Mouse (Mus musculus) forebrain, embryonic 11.5 days (tissue): ENCODE measurements at regions not wholly inside any gene's neighbourhood (a gene's known extent, or its start where the extent isn't known, plus 50 kb on each side); places are given as distances from the start of the nearest gene placed in this dataset.
A peak's percentile ranks its signal among the peaks of the same experiment; 100 is the strongest.

Experiments used
- ATAC-seq: fragments of 200-750 bp; cut with Nextera tagmentation; replicated peaks from 2 replicates; pipeline ENCODE4 v1.8.0; 2017; ENCODE audit warnings: moderate TSS enrichment; ENCODE audit not compliant: low FRiP score
- DNase-seq: peaks from one replicate; pipeline ENCODE4 v3.0.0-alpha.2; 2017; ENCODE audit warnings: low spot score
- H3K27ac ChIP-seq: fragments of 300-500 bp; sonication (generic); 2 replicates; pipeline ENCODE4 v1.5.1; 2014; ENCODE audit warnings: low read depth, low read length
- H3K27me3 ChIP-seq: fragments of 300-500 bp; sonication (generic); 2 replicates; pipeline ENCODE4 v1.6.1; 2014; ENCODE audit warnings: mild to moderate bottlenecking, low read length, mixed read lengths; ENCODE audit not compliant: control insufficient read depth, insufficient read depth
- H3K36me3 ChIP-seq: fragments of 300-500 bp; sonication (generic); 2 replicates; pipeline ENCODE4 v1.6.1; 2014; ENCODE audit warnings: mild to moderate bottlenecking, low read length, moderate library complexity, mixed read lengths; ENCODE audit not compliant: control insufficient read depth, insufficient read depth
- H3K4me1 ChIP-seq: fragments of 300-500 bp; sonication (generic); replicated peaks from 2 replicates; pipeline ENCODE4 v1.6.1; 2014; ENCODE audit warnings: low read length, mixed read lengths; ENCODE audit not compliant: control insufficient read depth, insufficient read depth
- H3K4me2 ChIP-seq: fragments of 300-500 bp; sonication (generic); 2 replicates; pipeline ENCODE4 v1.6.1; 2014; ENCODE audit warnings: low read depth, mild to moderate bottlenecking, low read length, moderate library complexity, mixed read lengths; ENCODE audit not compliant: severe bottlenecking
- H3K4me3 ChIP-seq: fragments of 300-500 bp; sonication (generic); 2 replicates; pipeline ENCODE4 v1.5.1; 2014; ENCODE audit warnings: low read depth, low read length
- H3K9ac ChIP-seq: fragments of 300-500 bp; sonication (generic); 2 replicates; pipeline ENCODE4 v1.6.1; 2014; ENCODE audit warnings: low read length
- H3K9me3 ChIP-seq: fragments of 300-500 bp; sonication (generic); 2 replicates; pipeline ENCODE4 v1.6.1; 2016; ENCODE audit warnings: low read length, mixed read lengths; ENCODE audit not compliant: control insufficient read depth
- WGBS: fragments of 180-500 bp; shearing (Covaris S2); extraction: QIAGEN DNeasy Blood & Tissue Kit; methylation state at CpG from one replicate; pipeline ENCODE4 v1.1.7; 2014; 5-methylcytosine and 5-hydroxymethylcytosine counted together

GRCm38 (mm10) chr17:84085721-84086120, 102.0 kb downstream of the Zfp36l2 start:
- WGBS, result 33% methylated on average over 7 of the region's 7 CpGs
- Histone ChIP-seq H3K9ac (peak overlapping the region; percentile 20; the same call in 1 of the 2 replicates), H3K9me3 (no peaks in the 10 kb centered on the region), H3K4me2 (no peak overlapping the region), H3K27ac (no peak overlapping the region), H3K4me3 (no peak overlapping the region), H3K27me3 (no peaks in the 10 kb centered on the region), H3K36me3 (no peaks in the 10 kb centered on the region), H3K4me1 (peaks cover 9% of the 10 kb centered on the region; the same call in 1 of the 2 replicates)
- no peak for ATAC-seq
- DNase-seq, result no peak

- no peak for ATAC-seq
- H3K4me2 ChIP-seq, result no peak overlapping the region
- H3K4me3 ChIP-seq, result no peak overlapping the region
- 86% methylated on average over 10 of the region's 10 CpGs for WGBS
- H3K27ac ChIP-seq, result no peak overlapping the region
- H3K4me1 ChIP-seq, result peaks cover 9% of the 10 kb centered on the region; the same call in 1 of the 2 replicates
- H3K9ac ChIP-seq, result no peak overlapping the region
- no peaks in the 10 kb centered on the region for H3K36me3 ChIP-seq
- no peaks in the 10 kb centered on the region for H3K9me3 ChIP-seq
- no peaks in the 10 kb centered on the region for H3K27me3 ChIP-seq
- DNase-seq, result no peak
Measured at GRCm38 (mm10) chr17:84085232-84085631, 102.5 kb downstream of the Zfp36l2 start.

GRCm38 (mm10) chr17:84083307-84084263, 104.2 kb downstream of the Zfp36l2 start:
- Histone ChIP-seq H3K4me2 (no peak overlapping the region), H3K27ac (no peak overlapping the region), H3K4me1 (peaks cover 9% of the 10 kb centered on the region; the same call in 1 of the 2 replicates), H3K9ac (no peak overlapping the region), H3K9me3 (no peaks in the 10 kb centered on the region), H3K36me3 (no peaks in the 10 kb centered on the region), H3K4me3 (no peak overlapping the region), H3K27me3 (no peaks in the 10 kb centered on the region)
- WGBS, result 75% methylated on average over 16 of the region's 16 CpGs
- DNase-seq (no peak), ATAC-seq (no peak)

GRCm38 (mm10) chr17:84082571-84082970, 105.2 kb downstream of the Zfp36l2 start:
- Histone ChIP-seq H3K4me3 (no peak overlapping the region), H3K27ac (no peak overlapping the region), H3K4me1 (peaks cover 9% of the 10 kb centered on the region; the same call in 1 of the 2 replicates), H3K9me3 (no peaks in the 10 kb centered on the region), H3K27me3 (no peaks in the 10 kb centered on the region), H3K9ac (no peak overlapping the region), H3K4me2 (no peak overlapping the region), H3K36me3 (no peaks in the 10 kb centered on the region)
- ATAC-seq (no peak), DNase-seq (no peak)
- 95% methylated on average over 5 of the region's 5 CpGs for WGBS

GRCm38 (mm10) chr17:84081751-84082352, 105.9 kb downstream of the Zfp36l2 start:
- ATAC-seq (no peak), DNase-seq (no peak)
- no peak overlapping the region for H3K27ac ChIP-seq

GRCm38 (mm10) chr17:84075081-84075938, 112.4 kb downstream of the Zfp36l2 start:
- no peak overlapping the region for H3K4me2 ChIP-seq
- H3K27ac ChIP-seq, result no peak overlapping the region
- H3K27me3 ChIP-seq, result no peaks in the 10 kb centered on the region
- H3K9ac ChIP-seq, result no peak overlapping the region
- 79% methylated on average over 3 of the region's 3 CpGs for WGBS
- no peaks in the 10 kb centered on the region for H3K36me3 ChIP-seq
- no peak for DNase-seq
- H3K9me3 ChIP-seq, result no peaks in the 10 kb centered on the region
- no peak for ATAC-seq
- no peak overlapping the region for H3K4me3 ChIP-seq
- H3K4me1 ChIP-seq, result no peaks in the 10 kb centered on the region

More at GRCm38 (mm10) chr17:84081751-84082352, 105.9 kb downstream of the Zfp36l2 start:
- WGBS, result 79% methylated on average over 8 of the region's 8 CpGs
- Histone ChIP-seq H3K27me3 (no peaks in the 10 kb centered on the region), H3K4me3 (no peak overlapping the region), H3K9me3 (no peaks in the 10 kb centered on the region), H3K4me1 (peaks cover 9% of the 10 kb centered on the region; the same call in 1 of the 2 replicates), H3K36me3 (no peaks in the 10 kb centered on the region), H3K4me2 (no peak overlapping the region), H3K9ac (no peak overlapping the region)

- 83% methylated on average over 10 of the region's 10 CpGs for WGBS
- DNase-seq, result no peak
- H3K27me3 ChIP-seq, result no peaks in the 10 kb centered on the region
- H3K4me2 ChIP-seq, result no peak overlapping the region
- no peak overlapping the region for H3K27ac ChIP-seq
- H3K4me1 ChIP-seq, result no peaks in the 10 kb centered on the region
- no peaks in the 10 kb centered on the region for H3K9me3 ChIP-seq
- no peaks in the 10 kb centered on the region for H3K36me3 ChIP-seq
- no peak overlapping the region for H3K4me3 ChIP-seq
- ATAC-seq, result no peak
- no peak overlapping the region for H3K9ac ChIP-seq
Measured at GRCm38 (mm10) chr17:84074000-84074782, 113.6 kb downstream of the Zfp36l2 start.
